Mouse (Mus musculus) neural tube, embryonic 14.5 days (tissue): ENCODE measurements at regions not wholly inside any gene's neighbourhood (a gene's known extent, or its start where the extent isn't known, plus 50 kb on each side); places are given as distances from the start of the nearest gene placed in this dataset.

Experiments used
- ATAC-seq: fragments of 200-750 bp; cut with Nextera tagmentation; 2 replicates; pipeline ENCODE4 v1.8.0; 2017; ENCODE audit warnings: low read depth, mild to moderate bottlenecking, moderate TSS enrichment, moderate library complexity
- H3K27ac ChIP-seq: fragments of 300-500 bp; sonication (generic); 2 replicates; pipeline ENCODE4 v1.5.1; 2014; ENCODE audit warnings: low read depth, mild to moderate bottlenecking, control low read depth, low read length, moderate library complexity, mixed read lengths
- H3K27me3 ChIP-seq: fragments of 300-500 bp; sonication (generic); 2 replicates; pipeline ENCODE4 v1.6.1; 2014; ENCODE audit warnings: low read length; ENCODE audit not compliant: control insufficient read depth, insufficient read depth
- H3K36me3 ChIP-seq: fragments of 300-500 bp; sonication (generic); 2 replicates; pipeline ENCODE4 v1.6.1; 2014; ENCODE audit warnings: low read length, mixed read lengths; ENCODE audit not compliant: control insufficient read depth, insufficient read depth
- H3K4me1 ChIP-seq: fragments of 300-500 bp; sonication (generic); 2 replicates; pipeline ENCODE4 v1.6.1; 2014; ENCODE audit warnings: low read length; ENCODE audit not compliant: control insufficient read depth, insufficient read depth
- H3K4me2 ChIP-seq: fragments of 300-500 bp; sonication (generic); 2 replicates; pipeline ENCODE4 v1.6.1; 2014; ENCODE audit warnings: mild to moderate bottlenecking, low read depth, low read length, control low read depth
- H3K4me3 ChIP-seq: fragments of 300-500 bp; sonication (generic); 2 replicates; pipeline ENCODE4 v1.5.1; 2014; ENCODE audit warnings: low read depth, low read length, control low read depth, mixed read lengths
- H3K9ac ChIP-seq: fragments of 300-500 bp; sonication (generic); replicated peaks from 2 replicates; pipeline ENCODE4 v1.6.1; 2014; ENCODE audit warnings: low read depth, mild to moderate bottlenecking, control low read depth, low read length, mixed read lengths
- H3K9me3 ChIP-seq: fragments of 300-500 bp; sonication (generic); 2 replicates; pipeline ENCODE4 v1.6.1; 2016; ENCODE audit warnings: low read length; ENCODE audit not compliant: control insufficient read depth
- WGBS: fragments of 180-500 bp; shearing (Covaris S2); extraction: QIAGEN DNeasy Blood & Tissue Kit; methylation state at CpG from one replicate; pipeline ENCODE4 v1.1.7; 2014; 5-methylcytosine and 5-hydroxymethylcytosine counted together

- no peaks in the 10 kb centered on the region for H3K36me3 ChIP-seq
These were observed 1003.1 kb downstream of the Serpinb8 start for GRCm38 (mm10) chr1:108592720-108593422.

GRCm38 (mm10) chr1:108597129-108597528, 1007.3 kb downstream of the Serpinb8 start:
- H3K4me3 ChIP-seq: no peak overlapping the region
- no peak overlapping the region for H3K4me2 ChIP-seq
- H3K9ac ChIP-seq: no peak overlapping the region
- no peaks in the 10 kb centered on the region for H3K27me3 ChIP-seq
- no peak overlapping the region for H3K27ac ChIP-seq
- no peaks in the 10 kb centered on the region for H3K9me3 ChIP-seq
- WGBS: 92% methylated on average over 11 of the region's 11 CpGs
- no peaks in the 10 kb centered on the region for H3K4me1 ChIP-seq
- ATAC-seq: no peak
- no peaks in the 10 kb centered on the region for H3K36me3 ChIP-seq

More at GRCm38 (mm10) chr1:108592720-108593422, 1003.1 kb downstream of the Serpinb8 start:
- Histone ChIP-seq H3K9ac (no peak overlapping the region), H3K4me2 (no peak overlapping the region), H3K4me3 (no peak overlapping the region), H3K4me1 (no peaks in the 10 kb centered on the region), H3K27ac (no peak overlapping the region), H3K27me3 (no peaks in the 10 kb centered on the region), H3K9me3 (no peaks in the 10 kb centered on the region)
- WGBS: 68% methylated on average over 3 of the region's 3 CpGs
- no peak for ATAC-seq
